Mouse (Mus musculus) lung, adult 2 months (tissue): ENCODE data around the gene Acot11.

Experiments used
- CTCF ChIP-seq: fragments of 200-500 bp; IDR thresholded peaks from 2 replicates; pipeline ENCODE4 v1.5.1; 2011; ENCODE audit warnings: mild to moderate bottlenecking, low read length, control low read depth; ENCODE audit not compliant: insufficient read depth
- POLR2A ChIP-seq: fragments of 200-500 bp; IDR thresholded peaks from 2 replicates; pipeline ENCODE4 v1.6.1; 2011; ENCODE audit warnings: low read depth, mild to moderate bottlenecking, control low read depth, low read length, borderline replicate concordance; ENCODE audit errors: extremely low read depth

DNA sequence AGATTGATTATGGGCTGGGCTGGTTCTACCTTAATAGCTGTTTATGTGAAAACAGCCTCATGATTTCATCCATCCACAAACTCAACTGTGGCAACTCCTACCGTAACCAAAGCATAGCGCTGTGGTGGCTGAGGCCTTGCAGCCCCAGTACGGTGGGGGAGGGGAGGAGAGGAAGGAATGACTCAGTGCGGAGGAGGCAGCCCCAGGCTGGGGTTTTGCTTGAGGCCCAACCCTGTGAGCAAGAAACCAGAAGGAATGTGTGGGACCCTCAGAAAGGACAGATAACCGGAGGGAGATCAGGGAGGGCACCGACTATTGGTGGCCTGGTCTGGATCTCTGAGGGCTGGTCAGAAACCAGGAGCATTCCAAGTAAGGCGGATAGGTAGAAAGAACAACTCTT is 17.0 kb downstream of the Acot11 start:
- TF ChIP-seq POLR2A, result no peak
- TF ChIP-seq CTCF, result no peak
